Comparison of ENCODE assay signal across 24 mouse cellular contexts in the genomic region with DNA sequence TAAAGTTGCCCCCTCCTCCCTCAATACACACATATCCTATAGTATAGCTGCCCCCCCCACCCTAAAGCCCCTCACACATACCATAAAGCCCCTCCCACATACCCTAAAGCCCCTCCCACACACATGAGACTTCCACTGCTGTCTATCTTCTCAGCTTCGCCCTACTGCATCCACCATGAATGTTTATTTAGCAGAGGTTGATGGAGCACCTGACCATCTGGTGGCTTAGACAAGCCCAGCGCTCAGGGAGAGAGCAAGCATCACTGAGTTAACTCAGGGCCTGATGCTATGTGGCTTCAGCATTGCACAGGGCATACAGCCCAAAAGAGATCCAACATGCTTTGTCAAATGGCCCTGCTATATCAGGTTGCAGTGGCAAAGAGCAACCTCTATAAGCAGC. TPM values are rescaled to one million over a fixed set of nuclear protein-coding genes. Genes with fewer than 3 reads are reported as not detected.
DNase-seq lines count a peak whose midpoint lies in the region; ATAC-seq and TF ChIP-seq lines count a peak whose summit lies in the region.
"Had no signal": no experiment of that assay in that cellular context is flagged by ENCODE, and none has a peak within 500 bp of the region (broad histone marks: within the 10 kb centered on the region; RNA-seq: fewer than 3 reads in every experiment).

No protein-coding gene starts in this region.

- H3K4me2 ChIP-seq in liver, embryonic 11.5 days = no peak overlapping the region
- peak overlapping the region; percentile 70 for H3K4me2 ChIP-seq in liver, embryonic 14.5 days (ENCODE audit: low read depth)
- H3K4me2 ChIP-seq: embryonic facial prominence, embryonic 15.5 days; forebrain, embryonic 12.5 days; hindbrain, embryonic 15.5 days had no signal

- no peak for TF ChIP-seq EP300 in liver, embryonic 14.5 days (IDR thresholded peaks at IDR 0.05; ENCODE audit: low read depth)

- H3K9ac ChIP-seq in liver, embryonic 11.5 days (ENCODE audit: low read depth, low read length) = no peak overlapping the region
- peak overlapping the region; percentile 36 for H3K9ac ChIP-seq in liver, embryonic 14.5 days (replicated peaks)
- H3K9ac ChIP-seq: embryonic facial prominence, embryonic 15.5 days; forebrain, embryonic 12.5 days; hindbrain, embryonic 15.5 days had no signal

- intact Hi-C loops in heart, postnatal 14 days (cut with DNase I) = no loop called here

- no peak for ATAC-seq in liver, embryonic 11.5 days (replicated peaks; ENCODE audit: low FRiP score)
- ATAC-seq in liver, embryonic 14.5 days (ENCODE audit: insufficient read depth) = no peak
- ATAC-seq: CD4-positive, CD25-positive, alpha-beta regulatory T cell, adult 4 months; forebrain, embryonic 16.5 days had no signal

- DNase-seq in heart, embryonic 10.5 days (ENCODE audit: low spot score) = peak; percentile 69
- no peak for DNase-seq in heart, postnatal 14 days
- DNase-seq in liver = peak; percentile 12
- no peak for DNase-seq in liver, embryonic 11.5 days (ENCODE audit: low spot score)
- DNase-seq in liver, embryonic 14.5 days (ENCODE audit: low read depth in 3 of 3, low spot score in 3 of 3) = no peak
- no peak for DNase-seq in adipocyte (ENCODE audit: low spot score)
- DNase-seq in frontal cortex, postnatal 14 days (ENCODE audit: low spot score in 2 of 2) = no peak
- DNase-seq: adrenal gland, postnatal 10 days; B cell, adult 2 months; cerebellum, adult 11 months; cerebellum, adult 8-10 months; cerebellum, postnatal 14 days; embryo, embryonic 11 days; gastrocnemius, adult 2 months; gastrocnemius, postnatal 36 days; heart, adult 18-20 months; heart, postnatal 36 days had no signal

- no peaks in the 10 kb centered on the region for H3K36me3 ChIP-seq in heart, embryonic 10.5 days
- no peaks in the 10 kb centered on the region for H3K36me3 ChIP-seq in liver, embryonic 11.5 days (ENCODE audit: control insufficient read depth, insufficient read depth, low read length)
- H3K36me3 ChIP-seq in liver, embryonic 14.5 days (replicated peaks; ENCODE audit: control insufficient read depth, insufficient read depth, low read depth) = no peaks in the 10 kb centered on the region
- peaks cover 2% of the 10 kb centered on the region; the same call in 1 of the 2 replicates for H3K36me3 ChIP-seq in small intestine, adult 2 months (ENCODE audit: control insufficient read depth, insufficient read depth, low read length)
- H3K36me3 ChIP-seq: embryonic facial prominence, embryonic 15.5 days; forebrain, embryonic 12.5 days; G1E; hindbrain, embryonic 15.5 days had no signal

- no peak overlapping the region for H3K27ac ChIP-seq in heart, embryonic 10.5 days
- H3K27ac ChIP-seq in liver, embryonic 11.5 days (ENCODE audit: low read depth, low read length) = no peak overlapping the region
- peak overlapping the region; percentile 84 for H3K27ac ChIP-seq in liver, embryonic 14.5 days
- 0 out of 2 replicates have a peak overlapping the region, but pooled peaks have one; percentile 19 for H3K27ac ChIP-seq in small intestine, adult 2 months (ENCODE audit: insufficient read depth, low read depth, low read length)
- H3K27ac ChIP-seq: embryonic facial prominence, embryonic 15.5 days; forebrain, embryonic 12.5 days; hindbrain, embryonic 15.5 days had no signal

- no peak overlapping the region for H3K4me3 ChIP-seq in heart, embryonic 10.5 days
- H3K4me3 ChIP-seq in liver, embryonic 11.5 days (ENCODE audit: low read depth, low read length) = no peak overlapping the region
- no peak overlapping the region for H3K4me3 ChIP-seq in liver, embryonic 14.5 days (ENCODE audit: insufficient read depth in 1 of 2, low read depth in 2 of 2, low read length in 2 of 2)
- no peak overlapping the region for H3K4me3 ChIP-seq in small intestine, adult 2 months (ENCODE audit: low read depth, low read length)
- H3K4me3 ChIP-seq: embryonic facial prominence, embryonic 15.5 days; forebrain, embryonic 12.5 days; gastrocnemius, adult 2 months; hindbrain, embryonic 15.5 days had no signal

- H3K4me1 ChIP-seq in heart, embryonic 10.5 days = peaks cover 40% of the 10 kb centered on the region
- peaks cover 34% of the 10 kb centered on the region for H3K4me1 ChIP-seq in liver, embryonic 11.5 days (replicated peaks; ENCODE audit: control insufficient read depth, insufficient read depth, low read length)
- H3K4me1 ChIP-seq in liver, embryonic 14.5 days (replicated peaks; ENCODE audit: control insufficient read depth in 2 of 2, insufficient read depth in 2 of 2, low read length in 1 of 2) = peaks cover 40 to 54% of the 10 kb centered on the region in 2 experiments
- peaks cover 51% of the 10 kb centered on the region for H3K4me1 ChIP-seq in small intestine, adult 2 months (ENCODE audit: control insufficient read depth, insufficient read depth, insufficient read length, low read length)
- H3K4me1 ChIP-seq: forebrain, embryonic 12.5 days had no signal

- no peaks in the 10 kb centered on the region for H3K9me3 ChIP-seq in heart, embryonic 10.5 days
- H3K9me3 ChIP-seq in liver, embryonic 11.5 days (ENCODE audit: control insufficient read depth, low read length) = no peaks in the 10 kb centered on the region
- no peaks in the 10 kb centered on the region for H3K9me3 ChIP-seq in liver, embryonic 14.5 days (ENCODE audit: control insufficient read depth, low read length)
- H3K9me3 ChIP-seq: embryonic facial prominence, embryonic 15.5 days; forebrain, embryonic 12.5 days; G1E; hindbrain, embryonic 15.5 days had no signal

- no peak for TF ChIP-seq CTCF in liver, embryonic 14.5 days (IDR thresholded peaks at IDR 0.05; ENCODE audit: low read depth)
- TF ChIP-seq CTCF in small intestine, adult 2 months (IDR thresholded peaks at IDR 0.05; ENCODE audit: extremely low read depth, insufficient read length, insufficient replicate concordance, low read depth, low read length) = no peak

- no peaks in the 10 kb centered on the region for H3K27me3 ChIP-seq in heart, embryonic 10.5 days (ENCODE audit: insufficient read depth, poor library complexity, severe bottlenecking)
- H3K27me3 ChIP-seq in liver, embryonic 11.5 days (replicated peaks; ENCODE audit: control insufficient read depth, insufficient read depth, low read length) = no peaks in the 10 kb centered on the region
- no peaks in the 10 kb centered on the region for H3K27me3 ChIP-seq in liver, embryonic 14.5 days (ENCODE audit: control insufficient read depth, insufficient read depth, low read length)
- no peaks in the 10 kb centered on the region for H3K27me3 ChIP-seq in small intestine, adult 2 months (ENCODE audit: control insufficient read depth, insufficient read depth, low read length)
- H3K27me3 ChIP-seq: embryonic facial prominence, embryonic 15.5 days; forebrain, embryonic 12.5 days; hindbrain, embryonic 15.5 days had no signal

- WGBS in heart, embryonic 10.5 days = 93% methylated on average over 2 of the region's 2 CpGs
- 75% methylated on average over 2 of the region's 2 CpGs for WGBS in liver, embryonic 11.5 days
- WGBS in liver, embryonic 14.5 days (ENCODE audit: insufficient replicate concordance) = 70% methylated on average over 2 of the region's 2 CpGs
- 80% methylated on average over 2 of the region's 2 CpGs for WGBS in small intestine, adult 2 months

- TF ChIP-seq POLR2A in small intestine, adult 2 months (IDR thresholded peaks at IDR 0.05; ENCODE audit: low read depth, low read length) = no peak

RNA-seq across cellular contexts. Expression of a gene that starts 12.9 kb away (rescaled TPM):
- 4.2 and 10.8 TPM in 2 replicates for polyA plus RNA-seq in heart, embryonic 10.5 days (2016; fragmentation: Nextera tagmentation; extraction: Ambion mirVana)
- total RNA-seq in heart, postnatal 14 days (2021) = 1 to 10 TPM; 2.1 to 2.9 TPM
- polyA plus RNA-seq in liver, embryonic 11.5 days (2014; fragmentation: Nextera tagmentation; extraction: Ambion mirVana) = 12.1 and 15.4 TPM in 2 replicates
- 5.1 and 7.7 TPM in 2 replicates for polyA plus RNA-seq in liver, embryonic 14.5 days (2012; rRNA removed)
- polyA plus RNA-seq in liver, embryonic 14.5 days (2014; fragmentation: Nextera tagmentation; extraction: Ambion mirVana) = 16.9 and 17.8 TPM in 2 replicates
- polyA plus RNA-seq in small intestine, adult 2 months (2012; rRNA removed) = 52.0 and 121 TPM in 2 replicates
- polyA plus RNA-seq: CD4-positive, CD25-positive, alpha-beta regulatory T cell, adult 4 months; G1E had no signal

RNA-seq across cellular contexts. Expression of a gene that starts 57.0 kb away (rescaled TPM):
- 30.5 and 32.1 TPM in 2 replicates for polyA plus RNA-seq in heart, embryonic 10.5 days (2016; fragmentation: Nextera tagmentation; extraction: Ambion mirVana)
- total RNA-seq in heart, postnatal 14 days (2021) = 10 to 100 TPM; 74.3 to 80.3 TPM
- polyA plus RNA-seq in liver, embryonic 11.5 days (2014; fragmentation: Nextera tagmentation; extraction: Ambion mirVana) = 29.7 and 33.1 TPM in 2 replicates
- 10.9 and 18.3 TPM in 2 replicates for polyA plus RNA-seq in liver, embryonic 14.5 days (2012; rRNA removed)
- polyA plus RNA-seq in liver, embryonic 14.5 days (2014; fragmentation: Nextera tagmentation; extraction: Ambion mirVana) = 29.9 and 34.3 TPM in 2 replicates
- polyA plus RNA-seq in small intestine, adult 2 months (2012; rRNA removed) = 0.48 and 1.4 TPM in 2 replicates

RNA-seq across cellular contexts. Expression of a gene that starts 57.1 kb away (rescaled TPM):
- 179 and 249 TPM in 2 replicates for polyA plus RNA-seq in heart, embryonic 10.5 days (2016; fragmentation: Nextera tagmentation; extraction: Ambion mirVana)
- total RNA-seq in heart, postnatal 14 days (2021) = 10 to 100 TPM; 68.1 to 80.6 TPM
- polyA plus RNA-seq in liver, embryonic 11.5 days (2014; fragmentation: Nextera tagmentation; extraction: Ambion mirVana) = 234 and 253 TPM in 2 replicates
- polyA plus RNA-seq in liver, embryonic 14.5 days (2012; rRNA removed) = 47.3 and 50.8 TPM in 2 replicates
- 64.6 and 65.3 TPM in 2 replicates for polyA plus RNA-seq in liver, embryonic 14.5 days (2014; fragmentation: Nextera tagmentation; extraction: Ambion mirVana)
- 9.3 and 18.4 TPM in 2 replicates for polyA plus RNA-seq in small intestine, adult 2 months (2012; rRNA removed)

Comparison
In these comparisons a context has a peak if more than half of its experiments do, and no peak if none do; other contexts are left out.
1. DNase-seq: peak in heart, embryonic 10.5 days (single experiment) and liver (single experiment); none in heart, postnatal 14 days (0 of 2), liver, embryonic 11.5 days (single experiment), liver, embryonic 14.5 days (0 of 3), adipocyte (single experiment) and frontal cortex, postnatal 14 days (0 of 2).
2. H3K27ac ChIP-seq: peak in liver, embryonic 14.5 days (single experiment) and small intestine, adult 2 months (single experiment); none in heart, embryonic 10.5 days (single experiment) and liver, embryonic 11.5 days (single experiment).